Mouse (Mus musculus) hindbrain, embryonic 13.5 days (tissue): ENCODE results near the gene Zzef1. TPM values are rescaled to one million over a fixed set of nuclear protein-coding genes. Genes with fewer than 3 reads are reported as not detected.
"Not testable (repeated sequence)": the region's sequence is repeated elsewhere in the genome, so short reads cannot be mapped to it uniquely, and the experiment has no call there.

Experiments used
- ATAC-seq: fragments of 200-750 bp; cut with Nextera tagmentation; 2 replicates; pipeline ENCODE4 v1.8.0; 2017; ENCODE audit warnings: moderate TSS enrichment; ENCODE audit not compliant: low FRiP score
- H3K27ac ChIP-seq: fragments of 300-500 bp; sonication (generic); 2 replicates; pipeline ENCODE4 v1.5.1; 2015; ENCODE audit warnings: inconsistent platforms, mild to moderate bottlenecking, moderate library complexity
- H3K27me3 ChIP-seq: fragments of 300-500 bp; sonication (generic); 2 replicates; pipeline ENCODE4 v1.6.1; 2015; ENCODE audit warnings: mild to moderate bottlenecking, inconsistent platforms
- H3K36me3 ChIP-seq: fragments of 300-500 bp; sonication (generic); 2 replicates; pipeline ENCODE4 v1.6.1; 2015; ENCODE audit warnings: mild to moderate bottlenecking, inconsistent platforms
- H3K4me1 ChIP-seq: fragments of 300-500 bp; sonication (generic); replicated peaks from 2 replicates; pipeline ENCODE4 v1.6.1; 2015; ENCODE audit warnings: inconsistent platforms
- H3K4me2 ChIP-seq: fragments of 300-500 bp; sonication (generic); 2 replicates; pipeline ENCODE4 v1.6.1; 2015; ENCODE audit warnings: inconsistent platforms, mild to moderate bottlenecking, moderate library complexity
- H3K4me3 ChIP-seq: fragments of 300-500 bp; sonication (generic); 2 replicates; pipeline ENCODE4 v1.5.1; 2015; ENCODE audit warnings: mild to moderate bottlenecking, inconsistent platforms
- H3K9ac ChIP-seq: fragments of 300-500 bp; sonication (generic); 2 replicates; pipeline ENCODE4 v1.6.1; 2015; ENCODE audit warnings: mild to moderate bottlenecking, inconsistent platforms
- H3K9me3 ChIP-seq: fragments of 300-500 bp; sonication (generic); 2 replicates; pipeline ENCODE4 v1.6.1; 2016; ENCODE audit warnings: inconsistent platforms
- WGBS: fragments of 180-500 bp; shearing (Covaris S2); methylation state at CpG from one replicate; pipeline ENCODE4 v1.1.7; 2015; 5-methylcytosine and 5-hydroxymethylcytosine counted together
- polyA plus RNA-seq: library from polyadenylated mRNA; unstranded; fragments of >200 nt; fragmentation: Nextera tagmentation; extraction: Ambion mirVana; gene quantifications from 2 replicates; pipeline ENCODE4 v1.2.1, GENCODE M21; 2015

Gene Zzef1
- polyA plus RNA-seq = 14.0 and 14.2 TPM in 2 replicates

DNA sequence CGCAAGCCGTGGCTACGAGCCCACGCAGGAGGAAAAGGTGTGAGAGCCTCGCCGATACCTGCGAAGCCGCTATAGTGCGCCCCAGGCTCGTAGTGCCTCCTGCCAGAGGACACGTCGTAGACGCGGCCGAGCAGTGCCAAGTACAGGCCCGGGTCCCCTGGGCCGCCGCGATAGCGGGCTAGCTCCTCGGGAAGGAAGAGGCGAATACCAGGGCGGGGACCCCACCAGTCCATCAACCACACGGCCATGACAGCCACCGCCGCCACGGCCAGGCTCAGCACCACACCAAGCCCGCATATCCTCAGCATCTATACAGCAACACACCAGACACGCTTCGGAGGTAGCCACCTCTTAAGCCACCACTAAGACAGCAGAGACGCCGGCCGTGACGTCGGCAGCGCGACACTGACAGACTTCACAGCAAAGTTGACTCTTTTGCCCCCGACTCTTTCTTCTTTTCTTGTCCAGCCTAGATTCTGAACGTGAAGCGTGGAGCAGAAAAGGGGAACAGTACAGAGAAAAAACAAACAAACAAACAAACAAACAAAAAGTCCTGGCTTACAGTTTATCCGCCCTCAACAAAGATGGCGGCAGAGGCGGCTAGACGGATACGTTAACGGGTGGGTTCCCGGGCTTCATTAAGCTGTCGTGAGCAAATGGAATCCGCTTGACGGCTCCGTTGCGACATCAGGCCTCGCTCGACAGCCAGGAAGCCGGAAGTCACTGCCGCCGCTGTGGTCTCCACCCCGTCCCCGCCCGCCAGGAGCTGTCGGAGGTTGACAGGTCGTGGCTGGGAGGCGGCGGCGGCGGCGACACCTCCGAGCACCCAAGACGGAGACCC lies at the start of gene Zzef1, which contains the start of gene Cyb5d2:
TSS of gene Zzef1 (plus strand) at position 772 of the 841 bp plus-strand sequence.
TSS of gene Cyb5d2 (minus strand) at position 688 of the 841 bp plus-strand sequence.
- H3K27me3 ChIP-seq = no peaks in the 10 kb centered on the region
- peak within 1 kb of the TSS; percentile 96 for H3K27ac ChIP-seq
- H3K9ac ChIP-seq = peak within 1 kb of the TSS; percentile 94
- peak within 1 kb of the TSS; percentile 83 for H3K4me2 ChIP-seq
- peak within 1 kb of the TSS; percentile 99 for H3K4me3 ChIP-seq
- peak; percentile 93 for ATAC-seq
- no peaks in the 10 kb centered on the region for H3K36me3 ChIP-seq
- WGBS = under 1% methylated on average over 65 of the region's 69 CpGs
- H3K4me1 ChIP-seq = peaks cover 29% of the 10 kb centered on the region
- H3K9me3 ChIP-seq = no peaks in the 10 kb centered on the region

GRCm38 (mm10) chr11:72751956-72752355 lies 44.1 kb upstream of the Zzef1 start:
- WGBS = 44% methylated on average over 2 of the region's 2 CpGs
- Histone ChIP-seq H3K27me3 (no peaks in the 10 kb centered on the region), H3K4me3 (no peak overlapping the region), H3K4me2 (no peak overlapping the region), H3K36me3 (peaks cover 91% of the 10 kb centered on the region), H3K9ac (no peak overlapping the region), H3K9me3 (no peaks in the 10 kb centered on the region), H3K27ac (no peak overlapping the region), H3K4me1 (no peaks in the 10 kb centered on the region)
- ATAC-seq = no peak

GRCm38 (mm10) chr11:72758316-72758715 lies 37.7 kb upstream of the Zzef1 start:
- ATAC-seq = no peak

DNA sequence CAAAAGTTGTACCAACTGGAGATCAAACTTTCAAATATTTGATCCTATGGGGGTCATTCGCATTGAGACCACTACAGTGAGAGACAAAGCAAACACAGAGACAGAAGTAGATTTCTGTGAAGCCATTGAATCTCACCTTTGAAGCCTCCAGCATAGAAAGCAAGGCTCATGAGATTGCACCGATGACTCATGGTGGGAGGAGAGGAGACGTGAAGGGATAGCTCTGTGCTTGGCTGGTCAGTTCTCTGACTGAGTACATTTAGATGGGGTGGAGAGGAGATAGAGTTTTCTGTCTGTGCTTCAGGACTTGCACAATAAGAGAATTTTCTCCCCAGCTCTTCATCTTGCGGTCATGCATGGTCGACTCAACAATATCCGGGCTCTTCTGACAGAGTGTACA lies 36.4 kb upstream of the Zzef1 start:
- WGBS = 96% methylated on average over 6 of the region's 6 CpGs

More at GRCm38 (mm10) chr11:72758316-72758715, 37.7 kb upstream of the Zzef1 start:
- Histone ChIP-seq H3K4me2 (no peak overlapping the region), H3K9ac (no peak overlapping the region), H3K36me3 (peaks cover 94% of the 10 kb centered on the region), H3K4me1 (no peaks in the 10 kb centered on the region), H3K27me3 (no peaks in the 10 kb centered on the region), H3K27ac (no peak overlapping the region), H3K4me3 (no peak overlapping the region), H3K9me3 (no peaks in the 10 kb centered on the region)
- WGBS = 94% methylated on average over 5 of the region's 5 CpGs

GRCm38 (mm10) chr11:72760781-72761180 lies 35.2 kb upstream of the Zzef1 start:
- WGBS = 87% methylated on average over 1 of the region's 1 CpGs
- H3K4me3 ChIP-seq = no peak overlapping the region

More for the DNA sequence above, 36.4 kb upstream of the Zzef1 start:
- Histone ChIP-seq H3K9me3 (no peaks in the 10 kb centered on the region), H3K4me3 (no peak overlapping the region), H3K27ac (no peak overlapping the region), H3K4me1 (no peaks in the 10 kb centered on the region), H3K9ac (no peak overlapping the region), H3K27me3 (no peaks in the 10 kb centered on the region), H3K36me3 (peaks cover 95% of the 10 kb centered on the region), H3K4me2 (no peak overlapping the region)
- ATAC-seq = no peak

DNA sequence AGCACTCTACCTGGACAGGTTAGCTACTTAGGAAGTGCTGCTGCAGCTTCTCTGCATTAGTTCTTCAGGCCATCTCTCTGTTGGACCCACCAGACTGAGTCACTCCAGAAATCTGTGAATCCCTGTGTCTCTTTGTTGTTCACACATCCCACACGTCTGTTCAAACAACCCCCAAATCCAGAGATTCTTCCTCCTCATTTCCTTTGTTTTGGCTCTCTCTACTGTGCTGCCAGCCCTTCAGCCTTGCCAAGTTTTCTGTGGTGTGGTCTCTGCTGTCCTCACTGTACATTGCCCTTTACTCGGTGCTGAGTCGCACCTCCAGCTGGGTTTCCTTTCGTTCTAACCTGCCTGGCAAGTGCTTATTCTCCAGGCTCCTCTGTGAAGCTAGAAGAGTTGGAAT lies 31.8 kb upstream of the Zzef1 start:
- H3K27me3 ChIP-seq = no peaks in the 10 kb centered on the region
- no peak for ATAC-seq
- no peak overlapping the region for H3K4me3 ChIP-seq
- no peaks in the 10 kb centered on the region for H3K4me1 ChIP-seq
- no peak overlapping the region for H3K27ac ChIP-seq
- H3K4me2 ChIP-seq = no peak overlapping the region
- peaks cover 74% of the 10 kb centered on the region for H3K36me3 ChIP-seq
- no peak overlapping the region for H3K9ac ChIP-seq
- H3K9me3 ChIP-seq = no peaks in the 10 kb centered on the region
- 86% methylated on average over 4 of the region's 4 CpGs for WGBS

More at GRCm38 (mm10) chr11:72760781-72761180, 35.2 kb upstream of the Zzef1 start:
- Histone ChIP-seq H3K4me1 (no peaks in the 10 kb centered on the region), H3K27ac (no peak overlapping the region), H3K4me2 (no peak overlapping the region), H3K9me3 (no peaks in the 10 kb centered on the region), H3K27me3 (no peaks in the 10 kb centered on the region), H3K36me3 (peaks cover 88% of the 10 kb centered on the region), H3K9ac (no peak overlapping the region)
- no peak for ATAC-seq

GRCm38 (mm10) chr11:72767716-72768115 lies 28.3 kb upstream of the Zzef1 start:
- H3K4me1 ChIP-seq = no peaks in the 10 kb centered on the region

DNA sequence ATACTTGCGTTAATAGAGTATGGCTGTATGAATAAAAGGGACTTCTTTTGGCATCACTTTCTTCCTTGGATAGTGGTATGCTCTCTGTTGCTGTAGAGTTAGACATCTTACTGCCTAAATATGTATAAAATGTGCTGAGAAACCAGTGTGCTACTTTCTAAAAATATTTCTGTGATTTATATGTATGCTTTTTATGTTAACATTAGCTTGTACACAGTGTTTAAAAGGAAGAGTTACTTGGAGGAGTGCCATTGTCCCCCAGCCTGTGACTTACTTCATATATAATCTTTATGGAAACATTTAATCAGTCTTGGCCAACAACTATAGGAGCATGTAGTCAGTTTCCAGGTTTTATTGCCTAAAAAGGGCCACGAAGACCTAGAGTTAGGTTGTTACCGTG lies 27.0 kb upstream of the Zzef1 start:
- no peak overlapping the region for H3K27ac ChIP-seq
- H3K4me3 ChIP-seq = no peak overlapping the region
- H3K9ac ChIP-seq = no peak overlapping the region
- H3K4me1 ChIP-seq = 0 out of 2 replicates have a peak, but pooled peaks cover 3% of the 10 kb centered on the region
- H3K4me2 ChIP-seq = no peak overlapping the region
- H3K36me3 ChIP-seq = peaks cover 44% of the 10 kb centered on the region
- 98% methylated on average over 3 of the region's 3 CpGs for WGBS
- H3K27me3 ChIP-seq = no peaks in the 10 kb centered on the region
- H3K9me3 ChIP-seq = no peaks in the 10 kb centered on the region
- no peak for ATAC-seq

More at GRCm38 (mm10) chr11:72767716-72768115, 28.3 kb upstream of the Zzef1 start:
- Histone ChIP-seq H3K36me3 (peaks cover 57% of the 10 kb centered on the region), H3K27ac (no peak overlapping the region), H3K4me2 (no peak overlapping the region), H3K9ac (no peak overlapping the region), H3K4me3 (no peak overlapping the region), H3K9me3 (no peaks in the 10 kb centered on the region), H3K27me3 (no peaks in the 10 kb centered on the region)
- 98% methylated on average over 8 of the region's 8 CpGs for WGBS
- no peak for ATAC-seq

DNA sequence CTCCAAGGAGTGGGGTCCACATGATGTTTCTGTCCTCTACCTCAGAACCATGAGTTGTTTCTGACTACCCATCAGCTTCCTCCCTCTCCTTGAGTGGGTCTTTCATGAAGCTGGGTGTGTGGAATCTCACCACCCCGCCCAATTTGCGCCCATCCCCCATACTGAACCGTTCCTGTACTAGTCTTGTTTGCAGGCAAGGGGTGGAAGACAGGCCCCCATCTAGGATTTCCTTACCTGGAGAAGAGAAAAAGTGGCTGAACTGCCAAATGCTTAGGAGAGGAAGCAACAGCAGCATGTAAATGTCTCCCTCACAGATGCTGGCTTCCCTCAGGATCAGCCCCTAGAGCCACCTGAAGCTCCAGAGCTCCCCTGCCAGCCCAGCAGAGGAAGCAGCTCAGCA lies 25.7 kb upstream of the Zzef1 start:
- ATAC-seq = no peak
- 97% methylated on average over 3 of the region's 3 CpGs for WGBS

GRCm38 (mm10) chr11:72770816-72771215 lies 25.2 kb upstream of the Zzef1 start:
- no peak for ATAC-seq
- Histone ChIP-seq H3K27me3 (no peaks in the 10 kb centered on the region), H3K4me1 (0 out of 2 replicates have a peak, but pooled peaks cover 3% of the 10 kb centered on the region), H3K36me3 (peaks cover 37% of the 10 kb centered on the region), H3K4me2 (no peak overlapping the region), H3K9ac (no peak overlapping the region), H3K4me3 (no peak overlapping the region), H3K27ac (no peak overlapping the region), H3K9me3 (no peaks in the 10 kb centered on the region)
- 85% methylated on average over 5 of the region's 5 CpGs for WGBS

More for the DNA sequence above, 25.7 kb upstream of the Zzef1 start:
- Histone ChIP-seq H3K36me3 (peaks cover 37% of the 10 kb centered on the region), H3K4me1 (0 out of 2 replicates have a peak, but pooled peaks cover 3% of the 10 kb centered on the region), H3K9ac (no peak overlapping the region), H3K27me3 (no peaks in the 10 kb centered on the region), H3K4me2 (no peak overlapping the region), H3K27ac (no peak overlapping the region), H3K4me3 (no peak overlapping the region), H3K9me3 (no peaks in the 10 kb centered on the region)

DNA sequence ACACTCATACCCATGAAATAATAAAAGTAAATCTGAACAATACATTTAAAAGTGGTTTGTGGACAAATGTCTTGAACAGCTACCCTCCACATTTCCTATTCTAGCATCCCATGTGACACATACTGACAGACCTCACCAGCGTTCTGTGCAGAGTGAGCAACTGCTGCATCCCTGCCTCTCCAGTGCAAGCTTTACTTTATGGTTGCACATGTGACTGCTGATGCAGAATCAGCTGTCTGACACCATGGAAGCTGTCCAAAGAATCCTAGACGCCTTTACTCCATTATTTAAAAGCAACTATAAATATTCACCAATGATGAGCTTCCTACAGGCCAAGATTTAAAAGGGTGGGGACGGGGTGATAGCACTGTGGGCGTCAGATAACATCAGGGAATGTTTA lies 24.6 kb upstream of the Zzef1 start:
- H3K4me2 ChIP-seq = no peak overlapping the region
- 86% methylated on average over 4 of the region's 4 CpGs for WGBS
- no peaks in the 10 kb centered on the region for H3K27me3 ChIP-seq
- no peak overlapping the region for H3K27ac ChIP-seq
- no peak for ATAC-seq
- 0 out of 2 replicates have a peak, but pooled peaks cover 3% of the 10 kb centered on the region for H3K4me1 ChIP-seq
- H3K9ac ChIP-seq = no peak overlapping the region
- no peak overlapping the region for H3K4me3 ChIP-seq
- peaks cover 37% of the 10 kb centered on the region for H3K36me3 ChIP-seq
- no peaks in the 10 kb centered on the region for H3K9me3 ChIP-seq

GRCm38 (mm10) chr11:72772611-72773010 lies 23.4 kb upstream of the Zzef1 start:
- peaks cover 31% of the 10 kb centered on the region for H3K36me3 ChIP-seq
- 48% methylated on average over 1 of the region's 1 CpGs for WGBS
- H3K4me2 ChIP-seq, H3K27ac ChIP-seq, H3K9me3 ChIP-seq, H3K4me1 ChIP-seq, H3K4me3 ChIP-seq, H3K9ac ChIP-seq, H3K27me3 ChIP-seq, ATAC-seq: not testable (repeated sequence)

DNA sequence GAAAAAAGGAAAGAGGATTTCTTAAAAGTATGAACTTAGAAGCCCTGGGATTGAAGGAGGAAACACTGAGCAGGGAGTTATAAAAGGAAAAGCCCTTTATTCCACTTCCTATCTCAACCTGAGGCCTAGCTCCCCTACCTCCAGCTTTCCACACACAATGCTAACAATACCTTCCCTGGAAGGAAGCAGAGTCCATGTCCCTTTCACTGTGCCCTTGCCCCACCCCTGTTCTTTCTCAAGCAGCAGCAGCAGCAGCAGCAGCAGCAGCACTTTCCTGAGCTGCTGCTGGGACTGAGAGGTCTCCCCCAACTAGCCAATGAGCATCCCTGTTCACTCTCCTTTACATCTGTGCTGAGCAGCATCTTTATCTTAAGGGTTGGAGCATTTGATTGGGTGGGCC lies 17.1 kb upstream of the Zzef1 start:
- no peak overlapping the region for H3K4me3 ChIP-seq

More for the DNA sequence above, 17.1 kb upstream of the Zzef1 start:
- no peaks in the 10 kb centered on the region for H3K4me1 ChIP-seq
- H3K9me3 ChIP-seq = no peaks in the 10 kb centered on the region
- ATAC-seq = no peak
- H3K4me2 ChIP-seq = no peak overlapping the region
- H3K36me3 ChIP-seq = no peaks in the 10 kb centered on the region
- no peak overlapping the region for H3K9ac ChIP-seq
- H3K27me3 ChIP-seq = no peaks in the 10 kb centered on the region
- no peak overlapping the region for H3K27ac ChIP-seq
